Comparison of ENCODE assay signal across 9 mouse cellular contexts in genomic region chr11:53308251-53308864, GRCm38 (mm10). TPM values are rescaled to one million over a fixed set of nuclear protein-coding genes. Genes with fewer than 3 reads are reported as not detected.
DNase-seq lines count a peak whose midpoint lies in the region; ATAC-seq lines count a peak whose summit lies in the region.
"Had no signal": no experiment of that assay in that cellular context is flagged by ENCODE, and none has a peak within 500 bp of the region (broad histone marks: within the 10 kb centered on the region; RNA-seq: fewer than 3 reads in every experiment).

No protein-coding gene starts in this region.

- DNase-seq in CD4-positive, CD25-positive, alpha-beta regulatory T cell, adult 2 months (ENCODE audit: low read depth, low spot score): peak; percentile 13
- no peak for DNase-seq in liver, embryonic 11.5 days (ENCODE audit: low spot score)
- DNase-seq in cerebellum, adult 11 months: no peak
- DNase-seq in right cerebral cortex, adult 2 months (ENCODE audit: low spot score in 2 of 2): no peak
- DNase-seq in retina, postnatal 1 day: no peak

- no peak overlapping the region for H3K4me3 ChIP-seq in heart, embryonic 16.5 days (ENCODE audit: low read length)
- H3K4me3 ChIP-seq in liver, embryonic 11.5 days (ENCODE audit: low read depth, low read length): no peak overlapping the region
- no peak overlapping the region for H3K4me3 ChIP-seq in stomach, embryonic 16.5 days (replicated peaks; ENCODE audit: low read length)
- H3K4me3 ChIP-seq: neural tube, embryonic 12.5 days had no signal

- H3K36me3 ChIP-seq in heart, embryonic 16.5 days (ENCODE audit: control insufficient read depth, insufficient read depth): no peaks in the 10 kb centered on the region
- H3K36me3 ChIP-seq in liver, embryonic 11.5 days (ENCODE audit: control insufficient read depth, insufficient read depth, low read length): no peaks in the 10 kb centered on the region
- no peaks in the 10 kb centered on the region for H3K36me3 ChIP-seq in stomach, embryonic 16.5 days (ENCODE audit: control insufficient read depth, insufficient read depth, low read length)
- H3K36me3 ChIP-seq: neural tube, embryonic 12.5 days had no signal

- H3K27ac ChIP-seq in heart, embryonic 16.5 days (ENCODE audit: low read length): peak overlapping the region; percentile 95
- H3K27ac ChIP-seq in liver, embryonic 11.5 days (ENCODE audit: low read depth, low read length): peak overlapping the region; percentile 22; the same call in 1 of the 2 replicates
- H3K27ac ChIP-seq in stomach, embryonic 16.5 days (ENCODE audit: low read length): peak overlapping the region; percentile 82
- H3K27ac ChIP-seq: neural tube, embryonic 12.5 days had no signal

- no peak overlapping the region for H3K4me2 ChIP-seq in heart, embryonic 16.5 days (ENCODE audit: low read depth, low read length)
- H3K4me2 ChIP-seq in liver, embryonic 11.5 days: no peak overlapping the region
- peak overlapping the region; percentile 15; the same call in 1 of the 2 replicates for H3K4me2 ChIP-seq in stomach, embryonic 16.5 days (ENCODE audit: low read depth, low read length)
- H3K4me2 ChIP-seq: neural tube, embryonic 12.5 days had no signal

- H3K27me3 ChIP-seq in heart, embryonic 16.5 days (ENCODE audit: control insufficient read depth, insufficient read depth, low read length): no peaks in the 10 kb centered on the region
- H3K27me3 ChIP-seq in liver, embryonic 11.5 days (replicated peaks; ENCODE audit: control insufficient read depth, insufficient read depth, low read length): no peaks in the 10 kb centered on the region
- H3K27me3 ChIP-seq in stomach, embryonic 16.5 days (ENCODE audit: control insufficient read depth, insufficient read depth, low read length): no peaks in the 10 kb centered on the region
- H3K27me3 ChIP-seq: neural tube, embryonic 12.5 days had no signal

- H3K9me3 ChIP-seq in heart, embryonic 16.5 days (replicated peaks; ENCODE audit: control insufficient read depth, low read length): no peaks in the 10 kb centered on the region
- no peaks in the 10 kb centered on the region for H3K9me3 ChIP-seq in liver, embryonic 11.5 days (ENCODE audit: control insufficient read depth, low read length)
- H3K9me3 ChIP-seq in stomach, embryonic 16.5 days (replicated peaks; ENCODE audit: control insufficient read depth, low read length): no peaks in the 10 kb centered on the region
- H3K9me3 ChIP-seq: neural tube, embryonic 12.5 days had no signal

- H3K9ac ChIP-seq in heart, embryonic 16.5 days (ENCODE audit: low read length): peak overlapping the region; percentile 32
- no peak overlapping the region for H3K9ac ChIP-seq in liver, embryonic 11.5 days (ENCODE audit: low read depth, low read length)
- H3K9ac ChIP-seq in stomach, embryonic 16.5 days (ENCODE audit: low read length): no peak overlapping the region; the same call in 1 of the 2 replicates
- H3K9ac ChIP-seq: neural tube, embryonic 12.5 days had no signal

- peaks cover 25% of the 10 kb centered on the region for H3K4me1 ChIP-seq in heart, embryonic 16.5 days (ENCODE audit: control insufficient read depth, insufficient read depth, low read length)
- 0 out of 2 replicates have a peak, but pooled peaks cover 4% of the 10 kb centered on the region for H3K4me1 ChIP-seq in liver, embryonic 11.5 days (replicated peaks; ENCODE audit: control insufficient read depth, insufficient read depth, low read length)
- peaks cover 21% of the 10 kb centered on the region for H3K4me1 ChIP-seq in stomach, embryonic 16.5 days (ENCODE audit: control insufficient read depth, insufficient read depth, low read length)
- H3K4me1 ChIP-seq: neural tube, embryonic 12.5 days had no signal

- peak; percentile 61 for ATAC-seq in common myeloid progenitor, adult 5-6 weeks (replicated peaks; ENCODE audit: low read depth, poor library complexity, severe bottlenecking)
- peak; percentile 68 for ATAC-seq in heart, embryonic 16.5 days (replicated peaks; ENCODE audit: extremely low read depth, insufficient read depth, low FRiP score)
- ATAC-seq in liver, embryonic 11.5 days (replicated peaks; ENCODE audit: low FRiP score): no peak
- peak; percentile 85 for ATAC-seq in stomach, embryonic 16.5 days (ENCODE audit: insufficient read depth, low FRiP score)

RNA-seq across cellular contexts. Expression of gene Hspa4, which starts 8.1 kb away (rescaled TPM):
- 558 and 573 TPM in 2 replicates for total RNA-seq in common myeloid progenitor, adult 5-6 weeks (2017)
- 66.6 and 72.8 TPM in 2 replicates for polyA plus RNA-seq in heart, embryonic 16.5 days (2015; fragmentation: Nextera tagmentation; extraction: Ambion mirVana)
- polyA plus RNA-seq in liver, embryonic 11.5 days (2014; fragmentation: Nextera tagmentation; extraction: Ambion mirVana): 154 and 166 TPM in 2 replicates
- 67.9 and 69.2 TPM in 2 replicates for polyA plus RNA-seq in stomach, embryonic 16.5 days (2015; fragmentation: Nextera tagmentation; extraction: Ambion mirVana)

RNA-seq across cellular contexts. Expression of gene Zcchc10, which starts 16.1 kb away (rescaled TPM):
- total RNA-seq in common myeloid progenitor, adult 5-6 weeks (2017): 9.6 and 22.0 TPM in 2 replicates
- polyA plus RNA-seq in heart, embryonic 16.5 days (2015; fragmentation: Nextera tagmentation; extraction: Ambion mirVana): 12.8 and 16.7 TPM in 2 replicates
- 36.7 and 37.9 TPM in 2 replicates for polyA plus RNA-seq in liver, embryonic 11.5 days (2014; fragmentation: Nextera tagmentation; extraction: Ambion mirVana)
- 18.7 and 19.5 TPM in 2 replicates for polyA plus RNA-seq in stomach, embryonic 16.5 days (2015; fragmentation: Nextera tagmentation; extraction: Ambion mirVana)

RNA-seq across cellular contexts. Expression of gene Aff4, which starts 42.3 kb away (rescaled TPM):
- 65.0 and 90.0 TPM in 2 replicates for total RNA-seq in common myeloid progenitor, adult 5-6 weeks (2017)
- 23.0 and 31.7 TPM in 2 replicates for polyA plus RNA-seq in heart, embryonic 16.5 days (2015; fragmentation: Nextera tagmentation; extraction: Ambion mirVana)
- polyA plus RNA-seq in liver, embryonic 11.5 days (2014; fragmentation: Nextera tagmentation; extraction: Ambion mirVana): 16.5 and 17.3 TPM in 2 replicates
- polyA plus RNA-seq in stomach, embryonic 16.5 days (2015; fragmentation: Nextera tagmentation; extraction: Ambion mirVana): 20.5 and 21.1 TPM in 2 replicates

Comparison
In these comparisons a context has a peak if more than half of its experiments do, and no peak if none do; other contexts are left out.
1. H3K27ac ChIP-seq: peak in every context shown above with its lines; median percentile 95 in heart, embryonic 16.5 days; 82 in stomach, embryonic 16.5 days; 22 in liver, embryonic 11.5 days.